Mouse (Mus musculus): Measurements from ENCODE around the gene Olfr429. TPM values are rescaled to one million over a fixed set of nuclear protein-coding genes. Genes with fewer than 3 reads are reported as not detected.

The Olfr429 gene
- total and polyA plus RNA-seq, 2 experiments from 2014 or later = not detected

- no peak within 1 kb of the TSS for H3K4me3 ChIP-seq (ENCODE audit: low read length)
- no peak for DNase-seq (ENCODE audit: low spot score)
- no peak for ATAC-seq
- no peak for TF ChIP-seq CTCF (IDR thresholded peaks at IDR 0.05; ENCODE audit: low read depth)
- H3K9me3 ChIP-seq (ENCODE audit: low read length) = no peaks in the 10 kb centered on the region
- H3K9ac ChIP-seq (replicated peaks; ENCODE audit: low read length) = no peak within 1 kb of the TSS
- H3K27ac ChIP-seq = no peak within 1 kb of the TSS
- no peaks in the 10 kb centered on the region for H3K27me3 ChIP-seq (ENCODE audit: insufficient read depth, low read length)
- H3K4me2 ChIP-seq (ENCODE audit: low read depth, low read length) = no peak within 1 kb of the TSS
- no peaks in the 10 kb centered on the region for H3K4me1 ChIP-seq (ENCODE audit: insufficient read depth, low read length)
- no peaks in the 10 kb centered on the region for H3K36me3 ChIP-seq (ENCODE audit: insufficient read depth, low read length)
- WGBS = 91% methylated on average over 3 of the region's 3 CpGs
Observed at GRCm38 (mm10) chr1:174066305-174066704, 17.8 kb upstream of the Olfr429 start, which contains the start of gene Olfr430. Gene Olfr430 (plus strand): TSS chr1:174066605.

- no peak for TF ChIP-seq CTCF (IDR thresholded peaks at IDR 0.05; ENCODE audit: low read depth)
- Histone ChIP-seq H3K4me1 (ENCODE audit: insufficient read depth, low read length) (no peaks in the 10 kb centered on the region), H3K27me3 (ENCODE audit: insufficient read depth, low read length) (no peaks in the 10 kb centered on the region), H3K27ac (no peak within 1 kb of the TSS), H3K36me3 (ENCODE audit: insufficient read depth, low read length) (no peaks in the 10 kb centered on the region), H3K4me3 (ENCODE audit: low read length) (no peak within 1 kb of the TSS), H3K9me3 (ENCODE audit: low read length) (no peaks in the 10 kb centered on the region), H3K4me2 (ENCODE audit: low read depth, low read length) (no peak within 1 kb of the TSS), H3K9ac (replicated peaks; ENCODE audit: low read length) (no peak within 1 kb of the TSS)
- ATAC-seq = no peak
- no peak for DNase-seq (ENCODE audit: low spot score)
- WGBS = 94% methylated on average over 1 of the region's 1 CpGs
Observed at GRCm38 (mm10) chr1:174096591-174096990, 12.5 kb downstream of the Olfr429 start, which contains the start of gene Olfr427. Gene Olfr427 (plus strand): TSS chr1:174096891.

- Histone ChIP-seq H3K36me3 (ENCODE audit: insufficient read depth, low read length) (no peaks in the 10 kb centered on the region), H3K4me2 (ENCODE audit: low read depth, low read length) (no peak overlapping the region), H3K9ac (replicated peaks; ENCODE audit: low read length) (no peak overlapping the region), H3K27ac (no peak overlapping the region), H3K9me3 (ENCODE audit: low read length) (no peaks in the 10 kb centered on the region), H3K4me3 (ENCODE audit: low read length) (no peak overlapping the region), H3K27me3 (ENCODE audit: insufficient read depth, low read length) (no peaks in the 10 kb centered on the region), H3K4me1 (ENCODE audit: insufficient read depth, low read length) (no peaks in the 10 kb centered on the region)
- TF ChIP-seq CTCF (IDR thresholded peaks at IDR 0.05; ENCODE audit: low read depth) = peak; percentile 63
- ATAC-seq = no peak
- WGBS = 58% methylated on average over 2 of the region's 2 CpGs
- DNase-seq (ENCODE audit: low spot score) = peak; percentile 64
Observed at GRCm38 (mm10) chr1:174103735-174104134, 19.6 kb downstream of the Olfr429 start.

- Histone ChIP-seq H3K4me2 (ENCODE audit: low read depth, low read length) (no peak within 1 kb of the TSS), H3K27ac (no peak within 1 kb of the TSS), H3K27me3 (ENCODE audit: insufficient read depth, low read length) (no peaks in the 10 kb centered on the region), H3K36me3 (ENCODE audit: insufficient read depth, low read length) (no peaks in the 10 kb centered on the region), H3K4me3 (ENCODE audit: low read length) (no peak within 1 kb of the TSS), H3K9me3 (ENCODE audit: low read length) (no peaks in the 10 kb centered on the region), H3K4me1 (ENCODE audit: insufficient read depth, low read length) (no peaks in the 10 kb centered on the region), H3K9ac (replicated peaks; ENCODE audit: low read length) (no peak within 1 kb of the TSS)
- 38% methylated on average over 2 of the region's 2 CpGs for WGBS
- no peak for TF ChIP-seq CTCF (IDR thresholded peaks at IDR 0.05; ENCODE audit: low read depth)
- DNase-seq (ENCODE audit: low spot score) (no peak), ATAC-seq (no peak)
Observed at GRCm38 (mm10) chr1:174121062-174121461, 36.9 kb downstream of the Olfr429 start, which contains the start of gene Olfr231. Gene Olfr231 (minus strand): TSS chr1:174121162.

- Histone ChIP-seq H3K4me3 (ENCODE audit: low read length) (no peak within 1 kb of the TSS), H3K9me3 (ENCODE audit: low read length) (no peaks in the 10 kb centered on the region), H3K36me3 (ENCODE audit: insufficient read depth, low read length) (no peaks in the 10 kb centered on the region), H3K27me3 (ENCODE audit: insufficient read depth, low read length) (no peaks in the 10 kb centered on the region), H3K4me2 (ENCODE audit: low read depth, low read length) (no peak within 1 kb of the TSS), H3K9ac (replicated peaks; ENCODE audit: low read length) (no peak within 1 kb of the TSS), H3K27ac (no peak within 1 kb of the TSS), H3K4me1 (ENCODE audit: insufficient read depth, low read length) (no peaks in the 10 kb centered on the region)
- DNase-seq (ENCODE audit: low spot score) (no peak), ATAC-seq (no peak)
- TF ChIP-seq CTCF (IDR thresholded peaks at IDR 0.05; ENCODE audit: low read depth) = no peak
- WGBS = 82% methylated on average over 3 of the region's 3 CpGs
Observed at GRCm38 (mm10) chr1:174131217-174131616, 47.1 kb downstream of the Olfr429 start, which contains the start of gene Olfr424. Gene Olfr424 (plus strand): TSS chr1:174131517.

- DNase-seq (ENCODE audit: low spot score) = no peak
- 78% methylated on average over 3 of the region's 3 CpGs for WGBS
Observed at GRCm38 (mm10) chr1:174131999-174132398, 47.9 kb downstream of the Olfr429 start.

More at GRCm38 (mm10) chr1:174131999-174132398, 47.9 kb downstream of the Olfr429 start:
- Histone ChIP-seq H3K9me3 (ENCODE audit: low read length) (no peaks in the 10 kb centered on the region), H3K27me3 (ENCODE audit: insufficient read depth, low read length) (no peaks in the 10 kb centered on the region), H3K4me1 (ENCODE audit: insufficient read depth, low read length) (no peaks in the 10 kb centered on the region), H3K27ac (no peak overlapping the region), H3K9ac (replicated peaks; ENCODE audit: low read length) (no peak overlapping the region), H3K36me3 (ENCODE audit: insufficient read depth, low read length) (no peaks in the 10 kb centered on the region), H3K4me2 (ENCODE audit: low read depth, low read length) (no peak overlapping the region), H3K4me3 (ENCODE audit: low read length) (no peak overlapping the region)
- ATAC-seq = no peak
- no peak for TF ChIP-seq CTCF (IDR thresholded peaks at IDR 0.05; ENCODE audit: low read depth)

Other genes starting within 250 kb of the Olfr429 start
- gene Ifi211, start 171.3 kb upstream of the Olfr429 start, total RNA-seq (2014; rRNA removed) = 0.14 TPM in 1 of 2 replicates, not detected in the other
- 0.40 and 0.63 TPM in 2 replicates for gene Ifi211, start 171.3 kb upstream of the Olfr429 start, polyA plus RNA-seq (2015; fragmentation: Nextera tagmentation; extraction: Ambion mirVana)
- gene Mndal, start 141.8 kb upstream of the Olfr429 start, total RNA-seq (2014; rRNA removed) = 0.68 and 2.3 TPM in 2 replicates
- 2.8 and 3.7 TPM in 2 replicates for gene Mndal, start 141.8 kb upstream of the Olfr429 start, polyA plus RNA-seq (2015; fragmentation: Nextera tagmentation; extraction: Ambion mirVana)
- gene Ifi203, start 141.7 kb upstream of the Olfr429 start, total RNA-seq (2014; rRNA removed) = 1.4 and 1.6 TPM in 2 replicates
- 2.3 and 2.6 TPM in 2 replicates for gene Ifi203, start 141.7 kb upstream of the Olfr429 start, polyA plus RNA-seq (2015; fragmentation: Nextera tagmentation; extraction: Ambion mirVana)
- not detected in 2 replicates for gene Ifi202b, start 101.6 kb upstream of the Olfr429 start, total RNA-seq (2014; rRNA removed)
- gene Ifi202b, start 101.6 kb upstream of the Olfr429 start, polyA plus RNA-seq (2015; fragmentation: Nextera tagmentation; extraction: Ambion mirVana) = 0.16 and 0.28 TPM in 2 replicates
- gene Ifi205, start 52.5 kb upstream of the Olfr429 start, total RNA-seq (2014; rRNA removed) = not detected in 2 replicates
- gene Ifi205, start 52.5 kb upstream of the Olfr429 start, polyA plus RNA-seq (2015; fragmentation: Nextera tagmentation; extraction: Ambion mirVana) = not detected in 2 replicates
- not detected in 2 replicates for gene Olfr433, start 43.6 kb upstream of the Olfr429 start, total RNA-seq (2014; rRNA removed)
- gene Olfr433, start 43.6 kb upstream of the Olfr429 start, polyA plus RNA-seq (2015; fragmentation: Nextera tagmentation; extraction: Ambion mirVana) = not detected in 2 replicates
- gene Olfr432, start 35.1 kb upstream of the Olfr429 start, total RNA-seq (2014; rRNA removed) = not detected in 2 replicates
- not detected in 2 replicates for gene Olfr432, start 35.1 kb upstream of the Olfr429 start, polyA plus RNA-seq (2015; fragmentation: Nextera tagmentation; extraction: Ambion mirVana)
- not detected in 2 replicates for gene Olfr430, start 17.7 kb upstream of the Olfr429 start, total RNA-seq (2014; rRNA removed)
- not detected in 2 replicates for gene Olfr430, start 17.7 kb upstream of the Olfr429 start, polyA plus RNA-seq (2015; fragmentation: Nextera tagmentation; extraction: Ambion mirVana)
- gene Olfr427, start 12.6 kb downstream of the Olfr429 start, total RNA-seq (2014; rRNA removed) = not detected in 2 replicates
- not detected in 2 replicates for gene Olfr427, start 12.6 kb downstream of the Olfr429 start, polyA plus RNA-seq (2015; fragmentation: Nextera tagmentation; extraction: Ambion mirVana)
- not detected in 2 replicates for gene Olfr231, start 36.8 kb downstream of the Olfr429 start, total RNA-seq (2014; rRNA removed)
- not detected in 2 replicates for gene Olfr231, start 36.8 kb downstream of the Olfr429 start, polyA plus RNA-seq (2015; fragmentation: Nextera tagmentation; extraction: Ambion mirVana)
- not detected in 2 replicates for gene Olfr424, start 47.2 kb downstream of the Olfr429 start, total RNA-seq (2014; rRNA removed)
- not detected in 2 replicates for gene Olfr424, start 47.2 kb downstream of the Olfr429 start, polyA plus RNA-seq (2015; fragmentation: Nextera tagmentation; extraction: Ambion mirVana)
- not detected in 2 replicates for gene Olfr420, start 71.3 kb downstream of the Olfr429 start, total RNA-seq (2014; rRNA removed)
- not detected in 2 replicates for gene Olfr420, start 71.3 kb downstream of the Olfr429 start, polyA plus RNA-seq (2015; fragmentation: Nextera tagmentation; extraction: Ambion mirVana)
- gene Spta1, start 88.4 kb downstream of the Olfr429 start, total RNA-seq (2014; rRNA removed) = not detected in 2 replicates
- 0.04 TPM in 1 of 2 replicates, not detected in the other for gene Spta1, start 88.4 kb downstream of the Olfr429 start, polyA plus RNA-seq (2015; fragmentation: Nextera tagmentation; extraction: Ambion mirVana)
- not detected in 2 replicates for gene Olfr419, start 167.7 kb downstream of the Olfr429 start, total RNA-seq (2014; rRNA removed)
- not detected in 2 replicates for gene Olfr419, start 167.7 kb downstream of the Olfr429 start, polyA plus RNA-seq (2015; fragmentation: Nextera tagmentation; extraction: Ambion mirVana)
- not detected in 2 replicates for gene Mptx1, start 246.2 kb downstream of the Olfr429 start, total RNA-seq (2014; rRNA removed)
- not detected in 2 replicates for gene Mptx1, start 246.2 kb downstream of the Olfr429 start, polyA plus RNA-seq (2015; fragmentation: Nextera tagmentation; extraction: Ambion mirVana)